Comparison of ENCODE assay signal across 8 mouse cellular contexts in genomic region chr2:132030418-132031363, GRCm38 (mm10). TPM values are rescaled to one million over a fixed set of nuclear protein-coding genes. Genes with fewer than 3 reads are reported as not detected.
A peak's percentile ranks its signal among the peaks of the same experiment; 100 is the strongest.
DNase-seq lines count a peak whose midpoint lies in the region; ATAC-seq and TF ChIP-seq lines count a peak whose summit lies in the region.

No protein-coding gene starts in this region.

- peak overlapping the region; percentile 68 for H3K4me2 ChIP-seq in CH12.LX (ENCODE audit: insufficient read depth, low read depth, poor library complexity, severe bottlenecking)
- peak overlapping the region; percentile 93 for H3K4me2 ChIP-seq in embryonic facial prominence, embryonic 15.5 days (replicated peaks)
- peak overlapping the region; percentile 94 for H3K4me2 ChIP-seq in hindbrain, embryonic 16.5 days (ENCODE audit: low read length)
- peak overlapping the region; percentile 90 for H3K4me2 ChIP-seq in lung, postnatal 0 days (replicated peaks; ENCODE audit: low read depth, low read length)

- peak overlapping the region; percentile 52 to 90 (median 62) for H3K4me3 ChIP-seq in CH12.LX (replicated peaks in 1 of 3; ENCODE audit: low read depth in 2 of 3, low read length in 2 of 3, poor library complexity in 1 of 3)
- peak overlapping the region; percentile 57 for H3K4me3 ChIP-seq in embryonic facial prominence, embryonic 15.5 days (replicated peaks)
- H3K4me3 ChIP-seq in hindbrain, embryonic 16.5 days (ENCODE audit: low read length): peak overlapping the region; percentile 62
- H3K4me3 ChIP-seq in lung, postnatal 0 days (ENCODE audit: low read depth, low read length): peak overlapping the region; percentile 58
- peak overlapping the region; percentile 61 for H3K4me3 ChIP-seq in testis, adult 2 months (ENCODE audit: control insufficient read depth, low read depth, low read length)

- TF ChIP-seq EP300 in CH12.LX (IDR thresholded peaks at IDR 0.05; ENCODE audit: low read length): no peak
- no peak for TF ChIP-seq EP300 in lung, postnatal 0 days (IDR thresholded peaks at IDR 0.05)

- H3K27me3 ChIP-seq in CH12.LX (replicated peaks): no peaks in the 10 kb centered on the region
- peaks cover 29% of the 10 kb centered on the region for H3K27me3 ChIP-seq in embryonic facial prominence, embryonic 15.5 days
- no peaks in the 10 kb centered on the region for H3K27me3 ChIP-seq in hindbrain, embryonic 16.5 days (replicated peaks; ENCODE audit: control insufficient read depth, insufficient read depth, low read length)
- H3K27me3 ChIP-seq in lung, postnatal 0 days (replicated peaks; ENCODE audit: insufficient read depth, low read length): no peaks in the 10 kb centered on the region
- no peaks in the 10 kb centered on the region; the same call in 1 of the 2 replicates for H3K27me3 ChIP-seq in testis, adult 2 months (ENCODE audit: control insufficient read depth, insufficient read depth, low read length)

- H3K9ac ChIP-seq in CH12.LX (ENCODE audit: insufficient read depth, low read depth): peak overlapping the region; percentile 74
- H3K9ac ChIP-seq in embryonic facial prominence, embryonic 15.5 days: peak overlapping the region; percentile 21; the same call in 1 of the 2 replicates
- H3K9ac ChIP-seq in hindbrain, embryonic 16.5 days (ENCODE audit: low read depth, low read length): peak overlapping the region; percentile 79
- no peak overlapping the region for H3K9ac ChIP-seq in lung, postnatal 0 days (replicated peaks; ENCODE audit: low read depth)

- DNase-seq in frontal cortex, adult 2 months (ENCODE audit: extremely low spot score in 1 of 2, low spot score in 1 of 2): no peak
- no peak for DNase-seq in CH12.LX (ENCODE audit: extremely low read depth)
- DNase-seq in lung, postnatal 0 days (ENCODE audit: low spot score): peak; percentile 62

- peaks cover 0 to 17% of the 10 kb centered on the region in 2 experiments for H3K36me3 ChIP-seq in CH12.LX (replicated peaks in 1 of 2; ENCODE audit: control insufficient read depth in 1 of 2, insufficient read depth in 1 of 2, low read length in 1 of 2)
- no peaks in the 10 kb centered on the region for H3K36me3 ChIP-seq in embryonic facial prominence, embryonic 15.5 days
- no peaks in the 10 kb centered on the region for H3K36me3 ChIP-seq in hindbrain, embryonic 16.5 days (ENCODE audit: control insufficient read depth, insufficient read depth, low read length)
- no peaks in the 10 kb centered on the region for H3K36me3 ChIP-seq in lung, postnatal 0 days (ENCODE audit: insufficient read depth, low read length)
- H3K36me3 ChIP-seq in testis, adult 2 months (ENCODE audit: control insufficient read depth, insufficient read depth, low read length): no peaks in the 10 kb centered on the region

- TF ChIP-seq RAD21 in CH12.LX (IDR thresholded peaks at IDR 0.05; ENCODE audit: low read depth, low read length): no peak

- peaks cover 20 to 68% of the 10 kb centered on the region in 2 experiments for H3K4me1 ChIP-seq in CH12.LX (ENCODE audit: control insufficient read depth in 1 of 2, insufficient read depth in 2 of 2)
- H3K4me1 ChIP-seq in embryonic facial prominence, embryonic 15.5 days: peaks cover 24% of the 10 kb centered on the region
- peaks cover 18% of the 10 kb centered on the region for H3K4me1 ChIP-seq in hindbrain, embryonic 16.5 days (ENCODE audit: control insufficient read depth, insufficient read depth, low read depth, low read length)
- H3K4me1 ChIP-seq in lung, postnatal 0 days (ENCODE audit: insufficient read depth, low read depth, low read length): peaks cover 22% of the 10 kb centered on the region; the same call in 1 of the 2 replicates
- H3K4me1 ChIP-seq in testis, adult 2 months (ENCODE audit: control insufficient read depth, insufficient read depth, low read length): peaks cover 15% of the 10 kb centered on the region

- H3K79me2 ChIP-seq in CH12.LX (replicated peaks; ENCODE audit: control insufficient read depth, extremely low read depth, insufficient read depth, poor library complexity, severe bottlenecking): peaks cover 28% of the 10 kb centered on the region

- no peaks in the 10 kb centered on the region for H3K9me3 ChIP-seq in CH12.LX (replicated peaks; ENCODE audit: low read length)
- H3K9me3 ChIP-seq in embryonic facial prominence, embryonic 15.5 days (replicated peaks): no peaks in the 10 kb centered on the region
- H3K9me3 ChIP-seq in hindbrain, embryonic 16.5 days (ENCODE audit: control insufficient read depth, low read length): no peaks in the 10 kb centered on the region
- H3K9me3 ChIP-seq in lung, postnatal 0 days (ENCODE audit: low read length): no peaks in the 10 kb centered on the region

- H3K27ac ChIP-seq in CH12.LX (ENCODE audit: insufficient read depth, low read depth): peak overlapping the region; percentile 71
- H3K27ac ChIP-seq in embryonic facial prominence, embryonic 15.5 days (replicated peaks): peak overlapping the region; percentile 78
- H3K27ac ChIP-seq in hindbrain, embryonic 16.5 days (ENCODE audit: low read depth, low read length): peak overlapping the region; percentile 91
- peak overlapping the region; percentile 82 for H3K27ac ChIP-seq in lung, postnatal 0 days (ENCODE audit: low read length)
- peak overlapping the region; percentile 63 for H3K27ac ChIP-seq in testis, adult 2 months (ENCODE audit: control insufficient read depth, insufficient read depth, low read depth, low read length)

- ATAC-seq in frontal cortex, adult (ENCODE audit: low TSS enrichment): peak; percentile 31
- no peak for ATAC-seq in embryonic facial prominence, embryonic 15.5 days (ENCODE audit: insufficient number of reproducible peaks, low FRiP score, low TSS enrichment, low read depth)
- ATAC-seq in hindbrain, embryonic 16.5 days: peak; percentile 25
- ATAC-seq in lung, postnatal 0 days: no peak
- no peak for ATAC-seq in monocyte, adult 5-6 weeks (replicated peaks; ENCODE audit: insufficient number of reproducible peaks, low FRiP score, low TSS enrichment, poor library complexity, severe bottlenecking)

- WGBS in embryonic facial prominence, embryonic 15.5 days: 13% methylated on average over 23 of the region's 23 CpGs
- WGBS in hindbrain, embryonic 16.5 days: 3% methylated on average over 23 of the region's 23 CpGs
- 23% methylated on average over 23 of the region's 23 CpGs for WGBS in lung, postnatal 0 days

- in situ Hi-C loops in CH12.LX (cut with MboI; ENCODE audit: low pct_ligation_motif_present, low pct_unique_long_range_greater_than_20kb, low sequenced_read_pairs): no loop called here

- dilution Hi-C loops in CH12.LX (cut with MboI; ENCODE audit: extremely low pct_ligation_motif_present, extremely low pct_unique_long_range_greater_than_20kb, low sequenced_read_pairs): no loop called here

- no peak for TF ChIP-seq CTCF in CH12.LX (conservative IDR thresholded peaks at IDR 0.05 in 1 of 2, IDR thresholded peaks at IDR 0.05 in 1 of 2; ENCODE audit: low read depth in 2 of 2, low read length in 2 of 2)
- no peak for TF ChIP-seq CTCF in lung, postnatal 0 days (IDR thresholded peaks at IDR 0.05)
- TF ChIP-seq CTCF in testis, adult 2 months (IDR thresholded peaks at IDR 0.05; ENCODE audit: control insufficient read depth, insufficient read depth, insufficient replicate concordance, low read depth, low read length): no peak

- TF ChIP-seq POLR2A in CH12.LX (IDR thresholded peaks at IDR 0.05; ENCODE audit: low read depth, low read length): no peak
- TF ChIP-seq POLR2A in testis, adult 2 months (IDR thresholded peaks at IDR 0.05; ENCODE audit: control insufficient read depth, low read depth, low read length): no peak

TF ChIP-seq in CH12.LX, 34 proteins besides CTCF, POLR2A, EP300 and RAD21:
- TF ChIP-seq ETS1 (conservative IDR thresholded peaks at IDR 0.05; ENCODE audit: low read depth, low read length) (no peak), CHD1 (IDR thresholded peaks at IDR 0.05; ENCODE audit: low read depth, low read length) (no peak), SMC3 (IDR thresholded peaks at IDR 0.05; ENCODE audit: low read depth, low read length) (no peak), TBP (conservative IDR thresholded peaks at IDR 0.05; ENCODE audit: low read depth, low read length) (no peak)

RNA-seq across cellular contexts. Expression of gene Rassf2, which starts 0.6 kb away (rescaled TPM):
- polyA plus RNA-seq in frontal cortex, adult 2 months (2012; rRNA removed): 31.4 and 35.8 TPM in 2 replicates
- 44.4 and 45.3 TPM in 2 replicates for total RNA-seq in CH12.LX (2012; rRNA removed)
- total RNA-seq in CH12.LX (2014; rRNA removed): 30.2 and 33.8 TPM in 2 replicates
- polyA plus RNA-seq in CH12.LX (2012; ENCODE audit: insufficient read length, low read depth): 60.4 and 61.5 TPM in 2 replicates
- 14.8 and 17.0 TPM in 2 replicates for polyA plus RNA-seq in embryonic facial prominence, embryonic 15.5 days (2015; fragmentation: Nextera tagmentation; extraction: Ambion mirVana)
- 25.2 and 34.2 TPM in 2 replicates for polyA plus RNA-seq in hindbrain, embryonic 16.5 days (2015; fragmentation: Nextera tagmentation; extraction: Ambion mirVana)
- 10.0 and 15.2 TPM in 2 replicates for polyA plus RNA-seq in lung, postnatal 0 days (2015; fragmentation: Nextera tagmentation; extraction: Ambion mirVana)
- 5.8 and 9.1 TPM in 2 replicates for polyA plus RNA-seq in testis, adult 2 months (2012; rRNA removed)
- total RNA-seq in monocyte, adult 5-6 weeks (2017): 33.5 to 63.6 TPM (median 45.1 TPM) in 3 replicates

Comparison
In these comparisons a context has a peak if more than half of its experiments do, and no peak if none do; other contexts are left out.
1. ATAC-seq: peak in frontal cortex, adult (single experiment) and hindbrain, embryonic 16.5 days (single experiment); none in embryonic facial prominence, embryonic 15.5 days (single experiment), lung, postnatal 0 days (single experiment) and monocyte, adult 5-6 weeks (single experiment).
2. Peak in every context shown above with its lines, with median percentiles within 50 percentile points of each other: H3K27ac ChIP-seq, H3K4me2 ChIP-seq and H3K4me3 ChIP-seq.